Mouse (Mus musculus) G1E (cell line): ENCODE results near the gene Cblb.

Source experiments
- CTCF ChIP-seq: IDR thresholded peaks from 2 replicates; pipeline ENCODE4 v1.5.1; 2012; ENCODE audit warnings: low read depth, low read length, inconsistent platforms, mixed read lengths
- GATA1 ChIP-seq: IDR thresholded peaks from 2 replicates; pipeline ENCODE4 v1.6.1; 2012; ENCODE audit warnings: borderline replicate concordance, low read length, inconsistent platforms, mixed read lengths
- TAL1 ChIP-seq: conservative IDR thresholded peaks from 2 replicates; pipeline ENCODE4 v1.6.1; 2012; ENCODE audit warnings: low read depth, low read length, inconsistent platforms, mixed read lengths

GRCm38 (mm10) chr16:52107836-52108235 is 76.8 kb downstream of the Cblb start:
- TF ChIP-seq CTCF (no peak), GATA1 (no peak), TAL1 (no peak)
